8 mouse cellular contexts compared by ENCODE assay signal in the genomic region with DNA sequence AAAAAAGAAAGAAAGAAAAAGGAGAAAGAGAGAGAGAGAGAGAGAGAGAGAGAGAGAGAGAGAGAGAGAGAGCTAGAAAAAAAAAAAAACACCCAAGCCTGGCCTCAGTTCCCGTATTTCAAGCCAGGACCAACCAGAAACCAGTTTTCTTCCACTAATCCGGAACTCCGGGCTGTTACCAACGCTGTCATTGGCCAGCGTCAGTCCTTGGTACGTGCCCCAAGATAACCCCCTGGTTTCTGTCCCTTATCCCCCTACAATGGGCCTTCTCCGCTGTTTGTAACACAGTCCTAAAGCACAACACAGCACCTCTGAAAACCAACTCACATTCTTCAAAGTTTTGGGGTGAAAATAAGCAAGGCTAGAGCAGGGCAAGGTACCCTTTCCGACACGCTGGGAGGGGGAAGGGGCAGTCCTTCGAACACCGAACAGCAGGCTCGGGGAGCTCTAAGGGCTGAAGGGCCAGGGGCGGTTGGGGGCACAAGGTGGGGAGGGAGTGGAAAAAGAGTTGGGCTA. TPM values are rescaled to one million over a fixed set of nuclear protein-coding genes. Genes with fewer than 3 reads are reported as not detected.
DNase-seq lines count a peak whose midpoint lies in the region; ATAC-seq and TF ChIP-seq lines count a peak whose summit lies in the region.

No protein-coding gene starts in this region.

- no peaks in the 10 kb centered on the region for H3K9me3 ChIP-seq in hindbrain, postnatal 0 days (ENCODE audit: low read length)

- H3K27me3 ChIP-seq in hindbrain, postnatal 0 days (ENCODE audit: insufficient read depth, low read length): no peaks in the 10 kb centered on the region

- no peaks in the 10 kb centered on the region for H3K4me1 ChIP-seq in hindbrain, postnatal 0 days (ENCODE audit: insufficient read depth, low read length)

- H3K27ac ChIP-seq in hindbrain, postnatal 0 days: peak overlapping the region; percentile 74
- H3K27ac ChIP-seq in left cerebral cortex, adult 2 months: peak overlapping the region; percentile 69

- no peak for TF ChIP-seq CTCF in hindbrain, postnatal 0 days (IDR thresholded peaks at IDR 0.05; ENCODE audit: low read depth)
- TF ChIP-seq CTCF in left cerebral cortex, adult 2 months (IDR thresholded peaks at IDR 0.05): no peak

- no peaks in the 10 kb centered on the region for H3K36me3 ChIP-seq in hindbrain, postnatal 0 days (ENCODE audit: insufficient read depth, low read length)

- peak overlapping the region; percentile 56 for H3K4me2 ChIP-seq in hindbrain, postnatal 0 days (ENCODE audit: low read depth, low read length)

- peak overlapping the region; percentile 55 for H3K4me3 ChIP-seq in hindbrain, postnatal 0 days (ENCODE audit: low read length)
- peak overlapping the region; percentile 54 for H3K4me3 ChIP-seq in left cerebral cortex, adult 2 months

- 32% methylated on average over 13 of the region's 13 CpGs for WGBS in hindbrain, postnatal 0 days

- peak overlapping the region; percentile 54 for H3K9ac ChIP-seq in hindbrain, postnatal 0 days (replicated peaks; ENCODE audit: low read length)

- peak; percentile 77 for DNase-seq in T-cell, adult 2 months (ENCODE audit: low spot score)
- DNase-seq in cerebellum, postnatal 36 days: peak; percentile 79 to 88
- peak; percentile 85 for DNase-seq in gastrocnemius, adult 18-20 months (ENCODE audit: low spot score)
- DNase-seq in hindbrain, postnatal 0 days (ENCODE audit: low spot score): peak; percentile 90
- DNase-seq in left cerebral cortex, adult 2 months (ENCODE audit: extremely low spot score in 1 of 2, low spot score in 2 of 2): peak; percentile 73 to 77
- DNase-seq in right cerebral cortex, adult 2 months (ENCODE audit: low spot score in 2 of 2): peak; percentile 79 to 85
- peak; percentile 75 for DNase-seq in urinary bladder, postnatal 14 days (ENCODE audit: low spot score)

- peak; percentile 85 for ATAC-seq in hindbrain, postnatal 0 days
- peak; percentile 78 for ATAC-seq in megakaryocyte, adult 5-6 weeks (ENCODE audit: poor library complexity, severe bottlenecking)

- intact Hi-C loops in left cerebral cortex, adult 2 months (cut with DNase I): loop anchor here (2.0 kb wide), 1 partner anchor 180 kb away; the partner anchor contains the start of gene Hmgn5

RNA-seq across cellular contexts. Expression of gene Brwd3, which starts 1.4 kb away (rescaled TPM):
- 1 to 10 TPM; 2.6 to 2.8 TPM for total RNA-seq in gastrocnemius, adult 18-20 months (2021)
- 5.0 and 5.3 TPM in 2 replicates for total RNA-seq in hindbrain, postnatal 0 days (2014; rRNA removed)
- polyA plus RNA-seq in hindbrain, postnatal 0 days (2015; fragmentation: Nextera tagmentation; extraction: Ambion mirVana): 2.9 and 3.4 TPM in 2 replicates
- 10 to 100 TPM; 13.4 to 13.5 TPM for total RNA-seq in left cerebral cortex, adult 2 months (2021)
- 12.6 and 14.7 TPM in 2 replicates for total RNA-seq in megakaryocyte, adult 5-6 weeks (2015)
- 6.9 and 9.4 TPM in 2 replicates for total RNA-seq in megakaryocyte, adult 5-6 weeks (2017)

Comparison
In these comparisons a context has a peak if more than half of its experiments do, and no peak if none do; other contexts are left out.
1. Peak in every context shown above with its lines: DNase-seq, ATAC-seq, H3K4me3 ChIP-seq and H3K27ac ChIP-seq.